Mouse (Mus musculus) midbrain, embryonic 11.5 days (tissue): ENCODE measurements around the gene Orai3. TPM values are rescaled to one million over a fixed set of nuclear protein-coding genes. Genes with fewer than 3 reads are reported as not detected.
"Not testable (repeated sequence)": the region's sequence is repeated elsewhere in the genome, so short reads cannot be mapped to it uniquely, and the experiment has no call there.

Source experiments
- ATAC-seq: fragments of 200-750 bp; cut with Nextera tagmentation; 2 replicates; pipeline ENCODE4 v1.8.0; 2017; ENCODE audit warnings: moderate TSS enrichment, moderate library complexity; ENCODE audit not compliant: low FRiP score
- DNase-seq: peaks from one replicate; pipeline ENCODE4 v3.0.0; 2015; ENCODE audit warnings: low spot score; ENCODE audit errors: missing footprints
- H3K27ac ChIP-seq: fragments of 300-500 bp; sonication (generic); 2 replicates; pipeline ENCODE4 v1.5.1; 2014; ENCODE audit warnings: low read depth, low read length
- H3K27me3 ChIP-seq: fragments of 300-500 bp; sonication (generic); 2 replicates; pipeline ENCODE4 v1.6.1; 2014; ENCODE audit warnings: mild to moderate bottlenecking, low read length, moderate library complexity, mixed read lengths; ENCODE audit not compliant: control insufficient read depth, insufficient read depth
- H3K36me3 ChIP-seq: fragments of 300-500 bp; sonication (generic); 2 replicates; pipeline ENCODE4 v1.6.1; 2014; ENCODE audit warnings: mild to moderate bottlenecking, low read length, moderate library complexity, mixed read lengths; ENCODE audit not compliant: control insufficient read depth, insufficient read depth
- H3K4me1 ChIP-seq: fragments of 300-500 bp; sonication (generic); 2 replicates; pipeline ENCODE4 v1.6.1; 2014; ENCODE audit warnings: low read length; ENCODE audit not compliant: control insufficient read depth, insufficient read depth
- H3K4me2 ChIP-seq: fragments of 300-500 bp; sonication (generic); 2 replicates; pipeline ENCODE4 v1.6.1; 2014; ENCODE audit warnings: mild to moderate bottlenecking, moderate library complexity
- H3K4me3 ChIP-seq: fragments of 300-500 bp; sonication (generic); 2 replicates; pipeline ENCODE4 v1.5.1; 2014; ENCODE audit warnings: low read depth, low read length
- H3K9ac ChIP-seq: fragments of 300-500 bp; sonication (generic); 2 replicates; pipeline ENCODE4 v1.6.1; 2014; ENCODE audit warnings: low read length
- H3K9me3 ChIP-seq: fragments of 300-500 bp; sonication (generic); 2 replicates; pipeline ENCODE4 v1.6.1; 2016; ENCODE audit warnings: low read length; ENCODE audit not compliant: control insufficient read depth
- WGBS: fragments of 180-500 bp; shearing (Covaris S2); extraction: QIAGEN DNeasy Blood & Tissue Kit; methylation state at CpG from one replicate; pipeline ENCODE4 v1.1.7; 2014; 5-methylcytosine and 5-hydroxymethylcytosine counted together
- polyA plus RNA-seq: library from polyadenylated mRNA; unstranded; fragments of >200 nt; fragmentation: Nextera tagmentation; extraction: Ambion mirVana; gene quantifications from 2 replicates; pipeline ENCODE4 v1.2.1, GENCODE M21; 2014

The Orai3 gene
- polyA plus RNA-seq: 6.1 and 6.3 TPM in 2 replicates

GRCm38 (mm10) chr7:127769651-127770038 is at the start of gene Orai3:
Gene Orai3, plus strand, starts transcription at chr7:127769815.
- ATAC-seq (peak; percentile 59), DNase-seq (peak; percentile 96)
- WGBS: 2% methylated on average over 24 of the region's 24 CpGs
- Histone ChIP-seq H3K4me2 (peak within 1 kb of the TSS; percentile 80), H3K9ac (peak within 1 kb of the TSS; percentile 82), H3K36me3 (peaks cover 10% of the 10 kb centered on the region), H3K4me1 (peaks cover 23% of the 10 kb centered on the region), H3K4me3 (peak within 1 kb of the TSS; percentile 42), H3K27me3 (no peaks in the 10 kb centered on the region; the same call in 1 of the 2 replicates), H3K9me3 (no peaks in the 10 kb centered on the region), H3K27ac (peak within 1 kb of the TSS; percentile 30)

- H3K4me2 ChIP-seq: no peak overlapping the region
- DNase-seq (no peak), ATAC-seq (no peak)
- no peaks in the 10 kb centered on the region for H3K4me1 ChIP-seq
- H3K9ac ChIP-seq: no peak overlapping the region
- no peaks in the 10 kb centered on the region for H3K27me3 ChIP-seq
- WGBS: 36% methylated on average over 2 of the region's 2 CpGs
- H3K27ac ChIP-seq: no peak overlapping the region
- no peak overlapping the region for H3K4me3 ChIP-seq
- H3K9me3 ChIP-seq: no peaks in the 10 kb centered on the region
- H3K36me3 ChIP-seq: no peaks in the 10 kb centered on the region
Measured at GRCm38 (mm10) chr7:127725490-127725889, 44.1 kb upstream of the Orai3 start.

- Histone ChIP-seq H3K36me3 (no peaks in the 10 kb centered on the region), H3K27ac (no peak overlapping the region), H3K4me2 (no peak overlapping the region), H3K4me3 (no peak overlapping the region), H3K9ac (no peak overlapping the region), H3K4me1 (no peaks in the 10 kb centered on the region), H3K27me3 (no peaks in the 10 kb centered on the region), H3K9me3 (no peaks in the 10 kb centered on the region)
- DNase-seq: no peak
- 42% methylated on average over 6 of the region's 6 CpGs for WGBS
- ATAC-seq: no peak
Measured at GRCm38 (mm10) chr7:127725924-127726323, 43.7 kb upstream of the Orai3 start.

GRCm38 (mm10) chr7:127727898-127728297 is 41.7 kb upstream of the Orai3 start:
- Histone ChIP-seq H3K9ac (no peak overlapping the region), H3K36me3 (no peaks in the 10 kb centered on the region), H3K9me3 (no peaks in the 10 kb centered on the region), H3K27ac (no peak overlapping the region), H3K27me3 (no peaks in the 10 kb centered on the region), H3K4me2 (no peak overlapping the region), H3K4me3 (no peak overlapping the region), H3K4me1 (no peaks in the 10 kb centered on the region)
- DNase-seq: no peak
- WGBS: 91% methylated on average over 7 of the region's 7 CpGs
- no peak for ATAC-seq

GRCm38 (mm10) chr7:127730170-127730569 is 39.4 kb upstream of the Orai3 start:
- no peak overlapping the region for H3K9ac ChIP-seq
- H3K4me1 ChIP-seq: no peaks in the 10 kb centered on the region
- H3K27ac ChIP-seq: no peak overlapping the region
- H3K4me2 ChIP-seq: no peak overlapping the region
- H3K36me3 ChIP-seq: no peaks in the 10 kb centered on the region
- H3K27me3 ChIP-seq: no peaks in the 10 kb centered on the region
- no peak overlapping the region for H3K4me3 ChIP-seq
- ATAC-seq (no peak), DNase-seq (no peak)
- 82% methylated on average over 4 of the region's 4 CpGs for WGBS
- H3K9me3 ChIP-seq: no peaks in the 10 kb centered on the region

- WGBS: no CpG with 5 or more reads among the region's 5 CpGs
- DNase-seq, H3K9me3 ChIP-seq, H3K4me3 ChIP-seq, H3K9ac ChIP-seq, H3K36me3 ChIP-seq, H3K27me3 ChIP-seq, ATAC-seq, H3K27ac ChIP-seq, H3K4me2 ChIP-seq, H3K4me1 ChIP-seq: not testable (repeated sequence)
Measured at GRCm38 (mm10) chr7:127732066-127732465, 37.5 kb upstream of the Orai3 start, which contains the start of gene Ctf2. Gene Ctf2, minus strand, starts transcription at chr7:127732166.

- ATAC-seq (no peak), DNase-seq (peak; percentile 96)
- under 1% methylated on average over 26 of the region's 26 CpGs for WGBS
- Histone ChIP-seq H3K4me1 (peaks cover 10% of the 10 kb centered on the region), H3K9ac (peak within 1 kb of the TSS; percentile 93), H3K4me3 (peak within 1 kb of the TSS; percentile 86), H3K27ac (peak within 1 kb of the TSS; percentile 79), H3K27me3 (no peaks in the 10 kb centered on the region), H3K4me2 (peak within 1 kb of the TSS; percentile 87), H3K36me3 (peaks cover 13% of the 10 kb centered on the region), H3K9me3 (no peaks in the 10 kb centered on the region)
Measured at GRCm38 (mm10) chr7:127744366-127745045, 25.1 kb upstream of the Orai3 start, which contains the start of gene Fbxl19. Gene Fbxl19, plus strand, starts transcription at chr7:127744543.

- WGBS: under 1% methylated on average over 19 of the region's 19 CpGs
- H3K4me3 ChIP-seq: peak overlapping the region; percentile 86
- H3K9me3 ChIP-seq: no peaks in the 10 kb centered on the region
- H3K4me1 ChIP-seq: peaks cover 10% of the 10 kb centered on the region
- DNase-seq: peak; percentile 99
- peak; percentile 83 for ATAC-seq
- H3K27me3 ChIP-seq: no peaks in the 10 kb centered on the region
- H3K36me3 ChIP-seq: peaks cover 19% of the 10 kb centered on the region
- peak overlapping the region; percentile 79 for H3K27ac ChIP-seq
- peak overlapping the region; percentile 93 for H3K9ac ChIP-seq
- H3K4me2 ChIP-seq: peak overlapping the region; percentile 87
Measured at GRCm38 (mm10) chr7:127745251-127745651, 24.4 kb upstream of the Orai3 start.

- WGBS: under 1% methylated on average over 37 of the region's 39 CpGs
- Histone ChIP-seq H3K9me3 (no peaks in the 10 kb centered on the region), H3K4me2 (peak overlapping the region; percentile 87), H3K4me3 (peak overlapping the region; percentile 86), H3K27ac (peak overlapping the region; percentile 88), H3K4me1 (peaks cover 10% of the 10 kb centered on the region), H3K27me3 (no peaks in the 10 kb centered on the region), H3K9ac (peak overlapping the region; percentile 93), H3K36me3 (peaks cover 23% of the 10 kb centered on the region)
- DNase-seq (peak; percentile 99), ATAC-seq (peak; percentile 85)
Measured at GRCm38 (mm10) chr7:127745652-127746493, 23.7 kb upstream of the Orai3 start.
